Mouse (Mus musculus) left cerebral cortex, postnatal 25 days (tissue): Measurements from ENCODE around the gene F11. TPM values are rescaled to one million over a fixed set of nuclear protein-coding genes. Genes with fewer than 3 reads are reported as not detected.

ENCODE experiments used
- DNase-seq, 2 experiments: peaks; one replicate each; pipeline ENCODE4 v3.0.0; 2022; ENCODE audit warnings: low spot score in 2 of 2, mixed read lengths in 1 of 2
- intact Hi-C: fragments of 180-260 bp; cut with DNase I; formaldehyde crosslinking; loops from one replicate; pipeline ENCODE4 v1.15.1; 2025
- total RNA-seq, 2 experiments: library from RNA; stranded (reverse); gene quantifications; 2 replicates each; pipeline ENCODE4 v1.2.3; 2021

The F11 gene
- total RNA-seq, 2 experiments from 2014 or later: not detected

- DNase-seq: peak in 1 of 2 experiments; percentile 42
- intact Hi-C loops: no loop called here
Measured at GRCm38 (mm10) chr8:45253586-45253985, 8.2 kb downstream of the F11 start.

GRCm38 (mm10) chr8:45253111-45253510 is 8.7 kb downstream of the F11 start:
- no peak for DNase-seq
- intact Hi-C loops: no loop called here

GRCm38 (mm10) chr8:45246307-45246706 is 15.5 kb downstream of the F11 start:
- DNase-seq: no peak
- intact Hi-C loops: no loop called here

- intact Hi-C loops: loop anchor here (10.0 kb wide), 1 partner anchor 305 kb away; the partner anchor contains the start of gene Fat1
- DNase-seq: no peak
Measured at GRCm38 (mm10) chr8:45239363-45239762, 22.5 kb downstream of the F11 start.

- intact Hi-C loops: loop anchor here (10.0 kb wide), 1 partner anchor 303 kb away; the partner anchor contains the start of gene Fat1
- DNase-seq: peak; percentile 61 to 76
Measured at GRCm38 (mm10) chr8:45238282-45238681, 23.5 kb downstream of the F11 start.

GRCm38 (mm10) chr8:45236164-45236912 is 25.5 kb downstream of the F11 start:
- intact Hi-C loops: loop anchor here (1.0 to 10.0 kb wide), 2 partner anchors 168 to 302 kb away; partner anchors contain the start of gene Fat1
- peak; percentile 49 to 50 for DNase-seq

- intact Hi-C loops: loop anchor here (10.0 kb wide), 1 partner anchor 300 kb away; the partner anchor contains the start of gene Fat1
- peak in 1 of 2 experiments; percentile 28 for DNase-seq
Measured at GRCm38 (mm10) chr8:45235228-45235627, 26.6 kb downstream of the F11 start.

GRCm38 (mm10) chr8:45233256-45233655 is 28.6 kb downstream of the F11 start:
- intact Hi-C loops: loop anchor here (10.0 kb wide), 1 partner anchor 298 kb away; the partner anchor contains the start of gene Fat1
- no peak for DNase-seq

GRCm38 (mm10) chr8:45202476-45202875 is 59.4 kb downstream of the F11 start:
- intact Hi-C loops: no loop called here
- DNase-seq: no peak

GRCm38 (mm10) chr8:45201605-45202004 is 60.2 kb downstream of the F11 start:
- intact Hi-C loops: no loop called here
- DNase-seq: peak; percentile 56 to 78

- intact Hi-C loops: no loop called here
- no peak for DNase-seq
Measured at GRCm38 (mm10) chr8:45197294-45197693, 64.5 kb downstream of the F11 start.

GRCm38 (mm10) chr8:45195954-45196526 is 65.8 kb downstream of the F11 start:
- no peak for DNase-seq
- intact Hi-C loops: no loop called here

Other genes starting within 250 kb of the F11 start
- not detected for gene Mtnr1a, start 192.9 kb downstream of the F11 start, total RNA-seq
- not detected for gene Klkb1, start 32.8 kb upstream of the F11 start, total RNA-seq
- not detected for gene Gm45753, start 46.4 kb upstream of the F11 start, total RNA-seq
- 1 to 10 TPM; 5.1 to 5.7 TPM for gene Cyp4v3, start 71.2 kb upstream of the F11 start, total RNA-seq
- gene Fam149a, start 120.3 kb upstream of the F11 start, total RNA-seq: 10 to 100 TPM; 21.6 to 23.6 TPM
- gene Tlr3, start 149.0 kb upstream of the F11 start, total RNA-seq: 1 to 10 TPM; 9.4 to 9.7 TPM
- gene Sorbs2, start 245.8 kb upstream of the F11 start, total RNA-seq: 100 to 1,000 TPM; 347 to 397 TPM